Mouse (Mus musculus) liver, postnatal 0 days (tissue): ENCODE data around the gene Sox6.

ENCODE experiments used
- CTCF ChIP-seq: sonication (generic); IDR thresholded peaks from 2 replicates; pipeline ENCODE4 v1.5.1; 2016; ENCODE audit warnings: antibody characterized with exemption, low read depth
- EP300 ChIP-seq: IDR thresholded peaks from 2 replicates; pipeline ENCODE4 v1.6.1; 2016; ENCODE audit warnings: antibody characterized with exemption, low read depth, mild to moderate bottlenecking

DNA sequence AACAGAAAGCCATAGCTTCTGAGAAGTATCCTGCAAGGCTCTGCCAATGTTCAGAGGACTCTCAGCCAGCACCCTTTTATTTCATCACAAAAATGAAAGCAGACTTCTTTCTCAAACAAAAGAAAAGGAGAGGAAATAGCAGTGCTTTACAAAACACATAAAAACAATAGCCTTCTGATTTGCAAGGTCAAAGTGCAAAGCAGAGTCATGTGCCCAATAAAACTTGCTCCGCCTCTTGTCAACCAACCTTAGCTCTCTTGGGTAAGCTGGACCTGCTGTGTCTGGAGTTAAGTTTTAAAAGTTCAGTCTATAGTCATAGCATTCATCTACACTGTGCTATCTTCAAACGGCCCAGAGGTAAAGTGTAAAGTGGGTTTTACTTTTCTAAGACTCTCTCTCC lies 170.1 kb downstream of the Sox6 start:
- TF ChIP-seq CTCF (no peak), EP300 (no peak)
